Comparison of ENCODE assay signal across 12 mouse cellular contexts in genomic region chr1:78864351-78864750, GRCm38 (mm10). TPM values are rescaled to one million over a fixed set of nuclear protein-coding genes. Genes with fewer than 3 reads are reported as not detected.
DNase-seq lines count a peak whose midpoint lies in the region; ATAC-seq and TF ChIP-seq lines count a peak whose summit lies in the region.
"Had no signal": no experiment of that assay in that cellular context is flagged by ENCODE, and none has a peak within 500 bp of the region (broad histone marks: within the 10 kb centered on the region; RNA-seq: fewer than 3 reads in every experiment).

No protein-coding gene starts in this region.

- no peak for ATAC-seq in neural tube, embryonic 15.5 days (ENCODE audit: low FRiP score)
- ATAC-seq in forebrain, embryonic 13.5 days, result no peak

- 56% methylated on average over 6 of the region's 6 CpGs for WGBS in neural tube, embryonic 15.5 days
- 14% methylated on average over 6 of the region's 6 CpGs for WGBS in kidney, adult 2 months
- WGBS in forebrain, embryonic 13.5 days, result 77% methylated on average over 6 of the region's 6 CpGs

- H3K36me3 ChIP-seq in neural tube, embryonic 15.5 days, result no peaks in the 10 kb centered on the region
- no peaks in the 10 kb centered on the region for H3K36me3 ChIP-seq in kidney, adult 2 months (ENCODE audit: control insufficient read depth, insufficient read depth, low read length)
- H3K36me3 ChIP-seq in forebrain, embryonic 13.5 days (ENCODE audit: poor library complexity, severe bottlenecking), result no peaks in the 10 kb centered on the region
- H3K36me3 ChIP-seq: G1E had no signal

- H3K9me3 ChIP-seq in neural tube, embryonic 15.5 days (replicated peaks), result no peaks in the 10 kb centered on the region
- no peaks in the 10 kb centered on the region for H3K9me3 ChIP-seq in forebrain, embryonic 13.5 days (replicated peaks)
- H3K9me3 ChIP-seq: G1E had no signal

- H3K4me3 ChIP-seq in neural tube, embryonic 15.5 days (replicated peaks), result no peak overlapping the region
- H3K4me3 ChIP-seq in kidney, adult 2 months (ENCODE audit: insufficient read depth, low read depth, low read length), result no peak overlapping the region
- no peak overlapping the region for H3K4me3 ChIP-seq in forebrain, embryonic 13.5 days

- no peaks in the 10 kb centered on the region for H3K27me3 ChIP-seq in neural tube, embryonic 15.5 days (replicated peaks)
- no peaks in the 10 kb centered on the region for H3K27me3 ChIP-seq in kidney, adult 2 months (replicated peaks; ENCODE audit: control insufficient read depth, insufficient read depth, low read length)
- no peaks in the 10 kb centered on the region for H3K27me3 ChIP-seq in forebrain, embryonic 13.5 days

- TF ChIP-seq POLR2A in kidney, adult 2 months (IDR thresholded peaks at IDR 0.05; ENCODE audit: low read depth, low read length), result no peak

- H3K4me2 ChIP-seq in neural tube, embryonic 15.5 days, result no peak overlapping the region
- no peak overlapping the region for H3K4me2 ChIP-seq in forebrain, embryonic 13.5 days

- intact Hi-C loops in gastrocnemius, postnatal 36 days (cut with DNase I), result no loop called here

- H3K27ac ChIP-seq in neural tube, embryonic 15.5 days (replicated peaks), result peak overlapping the region; percentile 39; the same call in 1 of the 2 replicates
- H3K27ac ChIP-seq in kidney, adult 2 months (ENCODE audit: insufficient read depth, low read depth, low read length), result peak overlapping the region; percentile 34
- H3K27ac ChIP-seq in forebrain, embryonic 13.5 days, result no peak overlapping the region
- H3K27ac ChIP-seq: liver, embryonic 14.5 days had no signal

- TF ChIP-seq CTCF in kidney, adult 2 months (conservative IDR thresholded peaks at IDR 0.05; ENCODE audit: insufficient read depth, insufficient read length, low read depth, low read length), result no peak

- peaks cover 6% of the 10 kb centered on the region; the same call in 1 of the 2 replicates for H3K4me1 ChIP-seq in neural tube, embryonic 15.5 days
- peaks cover 15% of the 10 kb centered on the region for H3K4me1 ChIP-seq in kidney, adult 2 months (ENCODE audit: control insufficient read depth, insufficient read depth, low read length)
- no peaks in the 10 kb centered on the region for H3K4me1 ChIP-seq in forebrain, embryonic 13.5 days

- DNase-seq in neural tube, embryonic 10.5 days (ENCODE audit: extremely low spot score, low spot score), result no peak
- DNase-seq in gastrocnemius, postnatal 36 days, result peak; percentile 20 to 23
- DNase-seq in kidney, adult 2 months, result peak; percentile 93
- DNase-seq in lung, postnatal 4 days, result peak; percentile 9 to 18
- no peak for DNase-seq in retina, postnatal 1 day
- no peak for DNase-seq in testis, postnatal 14 days (ENCODE audit: low spot score)
- DNase-seq: cerebellum, adult 11 months had no signal

- no peak overlapping the region for H3K9ac ChIP-seq in neural tube, embryonic 15.5 days (replicated peaks)
- H3K9ac ChIP-seq in forebrain, embryonic 13.5 days, result no peak overlapping the region
- H3K9ac ChIP-seq: liver, embryonic 14.5 days had no signal

RNA-seq across cellular contexts. Expression of gene Kcne4, which starts 47.8 kb away (rescaled TPM):
- 3.5 and 6.2 TPM in 2 replicates for polyA plus RNA-seq in neural tube, embryonic 15.5 days (2015; fragmentation: Nextera tagmentation; extraction: Ambion mirVana)
- under 1 TPM; 0.30 to 0.84 TPM for total RNA-seq in gastrocnemius, postnatal 36 days (2021)
- polyA plus RNA-seq in kidney, adult 2 months (2012; rRNA removed), result 2.2 and 2.4 TPM in 2 replicates
- polyA plus RNA-seq in forebrain, embryonic 13.5 days (2015; fragmentation: Nextera tagmentation; extraction: Ambion mirVana), result 0.71 and 0.79 TPM in 2 replicates
- total RNA-seq: hematopoietic stem cell, adult 5-6 weeks had no signal
- polyA plus RNA-seq: G1E had no signal

Comparison
In these comparisons a context has a peak if more than half of its experiments do, and no peak if none do; other contexts are left out.
1. DNase-seq: peak in gastrocnemius, postnatal 36 days (2 of 2), kidney, adult 2 months (single experiment) and lung, postnatal 4 days (2 of 2); none in neural tube, embryonic 10.5 days (single experiment), retina, postnatal 1 day (single experiment) and testis, postnatal 14 days (single experiment).